Mouse (Mus musculus) kidney, postnatal 0 days (tissue): ENCODE measurements at regions not wholly inside any gene's neighbourhood (a gene's known extent, or its start where the extent isn't known, plus 50 kb on each side); places are given as distances from the start of the nearest gene placed in this dataset.

Source experiments
- ATAC-seq: fragments of 200-750 bp; cut with Nextera tagmentation; replicated peaks from 2 replicates; pipeline ENCODE4 v1.8.0; 2017; ENCODE audit warnings: low read depth, moderate number of reproducible peaks, moderate TSS enrichment, moderate library complexity; ENCODE audit not compliant: low FRiP score
- DNase-seq: peaks from one replicate; pipeline ENCODE4 v3.0.0-alpha.2; 2016; ENCODE audit warnings: low spot score
- H3K27ac ChIP-seq: fragments of 300-500 bp; sonication (generic); 2 replicates; pipeline ENCODE4 v1.5.1; 2014; ENCODE audit warnings: mild to moderate bottlenecking
- H3K27me3 ChIP-seq: fragments of 300-500 bp; sonication (generic); 2 replicates; pipeline ENCODE4 v1.6.1; 2014; ENCODE audit warnings: low read length, mixed read lengths; ENCODE audit not compliant: insufficient read depth
- H3K36me3 ChIP-seq: fragments of 300-500 bp; sonication (generic); 2 replicates; pipeline ENCODE4 v1.6.1; 2014; ENCODE audit warnings: low read length, mixed read lengths; ENCODE audit not compliant: insufficient read depth
- H3K4me1 ChIP-seq: fragments of 300-500 bp; sonication (generic); replicated peaks from 2 replicates; pipeline ENCODE4 v1.6.1; 2014; ENCODE audit warnings: antibody characterized with exemption, low read length, mixed read lengths; ENCODE audit not compliant: insufficient read depth
- H3K4me2 ChIP-seq: fragments of 300-500 bp; sonication (generic); 2 replicates; pipeline ENCODE4 v1.6.1; 2014; ENCODE audit warnings: mild to moderate bottlenecking, low read length, moderate library complexity, mixed read lengths
- H3K4me3 ChIP-seq: fragments of 300-500 bp; sonication (generic); replicated peaks from 2 replicates; pipeline ENCODE4 v1.5.1; 2014; ENCODE audit warnings: low read depth, low read length
- H3K9ac ChIP-seq: fragments of 300-500 bp; sonication (generic); 2 replicates; pipeline ENCODE4 v1.6.1; 2014; ENCODE audit warnings: low read depth, low read length
- H3K9me3 ChIP-seq: fragments of 300-500 bp; sonication (generic); replicated peaks from 2 replicates; pipeline ENCODE4 v1.6.1; 2016; ENCODE audit warnings: low read length, inconsistent platforms, mixed read lengths
- CTCF ChIP-seq: IDR thresholded peaks from 2 replicates; pipeline ENCODE4 v1.5.1; 2016; ENCODE audit warnings: antibody characterized with exemption, low read depth, mild to moderate bottlenecking, moderate library complexity
- WGBS: fragments of 180-500 bp; shearing (Covaris S2); extraction: QIAGEN DNeasy Blood & Tissue Kit; methylation state at CpG from one replicate; pipeline ENCODE4 v1.1.7; 2014; 5-methylcytosine and 5-hydroxymethylcytosine counted together

GRCm38 (mm10) chr6:147800846-147801245, 246.2 kb upstream of the Far2 start:
- DNase-seq, result no peak
- TF ChIP-seq CTCF, result no peak
- Histone ChIP-seq H3K27ac (no peak overlapping the region), H3K27me3 (no peaks in the 10 kb centered on the region), H3K9me3 (no peaks in the 10 kb centered on the region), H3K4me3 (no peak overlapping the region), H3K9ac (no peak overlapping the region), H3K36me3 (no peaks in the 10 kb centered on the region), H3K4me2 (no peak overlapping the region), H3K4me1 (no peaks in the 10 kb centered on the region)
- ATAC-seq, result no peak
- WGBS, result 89% methylated on average over 5 of the region's 5 CpGs

GRCm38 (mm10) chr6:147803893-147804292, 243.2 kb upstream of the Far2 start:
- ATAC-seq, result no peak
- Histone ChIP-seq H3K9ac (no peak overlapping the region), H3K27me3 (no peaks in the 10 kb centered on the region), H3K4me1 (no peaks in the 10 kb centered on the region), H3K9me3 (no peaks in the 10 kb centered on the region), H3K4me2 (no peak overlapping the region), H3K36me3 (no peaks in the 10 kb centered on the region), H3K27ac (no peak overlapping the region), H3K4me3 (no peak overlapping the region)
- no peak for DNase-seq
- TF ChIP-seq CTCF, result no peak
- 89% methylated on average over 2 of the region's 2 CpGs for WGBS

- Histone ChIP-seq H3K27me3 (no peaks in the 10 kb centered on the region), H3K4me3 (no peak overlapping the region), H3K27ac (no peak overlapping the region), H3K36me3 (no peaks in the 10 kb centered on the region), H3K9ac (no peak overlapping the region), H3K4me1 (no peaks in the 10 kb centered on the region), H3K4me2 (no peak overlapping the region), H3K9me3 (no peaks in the 10 kb centered on the region)
- ATAC-seq (no peak), DNase-seq (peak; percentile 73)
- TF ChIP-seq CTCF, result peak; percentile 92
- WGBS, result 30% methylated on average over 1 of the region's 1 CpGs
These were observed 236.3 kb upstream of the Far2 start for GRCm38 (mm10) chr6:147810710-147811109.

- H3K27me3 ChIP-seq, result no peaks in the 10 kb centered on the region
- peak; percentile 12 for DNase-seq
- H3K9ac ChIP-seq, result no peak overlapping the region
- H3K36me3 ChIP-seq, result no peaks in the 10 kb centered on the region
- no peak overlapping the region for H3K4me2 ChIP-seq
- H3K9me3 ChIP-seq, result no peaks in the 10 kb centered on the region
- 40% methylated on average over 7 of the region's 7 CpGs for WGBS
- no peak overlapping the region for H3K27ac ChIP-seq
- no peaks in the 10 kb centered on the region for H3K4me1 ChIP-seq
- no peak for ATAC-seq
- no peak for TF ChIP-seq CTCF
- H3K4me3 ChIP-seq, result no peak overlapping the region
These were observed 230.2 kb upstream of the Far2 start for GRCm38 (mm10) chr6:147816861-147817260.

- no peaks in the 10 kb centered on the region for H3K36me3 ChIP-seq
- H3K27ac ChIP-seq, result no peak overlapping the region
- DNase-seq (no peak), ATAC-seq (no peak)
- H3K9me3 ChIP-seq, result no peaks in the 10 kb centered on the region
- H3K27me3 ChIP-seq, result no peaks in the 10 kb centered on the region
- no peak overlapping the region for H3K4me3 ChIP-seq
- H3K9ac ChIP-seq, result no peak overlapping the region
- H3K4me2 ChIP-seq, result no peak overlapping the region
- no peak for TF ChIP-seq CTCF
- no peaks in the 10 kb centered on the region for H3K4me1 ChIP-seq
These were observed 229.8 kb upstream of the Far2 start for GRCm38 (mm10) chr6:147817262-147817661.

GRCm38 (mm10) chr6:147822215-147822614, 224.8 kb upstream of the Far2 start:
- Histone ChIP-seq H3K9ac (no peak overlapping the region), H3K27ac (no peak overlapping the region), H3K27me3 (no peaks in the 10 kb centered on the region), H3K9me3 (no peaks in the 10 kb centered on the region), H3K4me3 (no peak overlapping the region), H3K36me3 (no peaks in the 10 kb centered on the region), H3K4me2 (no peak overlapping the region), H3K4me1 (no peaks in the 10 kb centered on the region)
- DNase-seq (peak; percentile 86), ATAC-seq (peak; percentile 63; the same call in 1 of the 2 replicates)
- TF ChIP-seq CTCF, result no peak
- WGBS, result 3% methylated on average over 4 of the region's 4 CpGs

GRCm38 (mm10) chr6:147832521-147832920, 214.5 kb upstream of the Far2 start:
- Histone ChIP-seq H3K4me3 (no peak overlapping the region), H3K9me3 (no peaks in the 10 kb centered on the region), H3K4me2 (no peak overlapping the region), H3K27me3 (no peaks in the 10 kb centered on the region), H3K27ac (no peak overlapping the region), H3K9ac (no peak overlapping the region), H3K4me1 (no peaks in the 10 kb centered on the region), H3K36me3 (no peaks in the 10 kb centered on the region)
- DNase-seq (no peak), ATAC-seq (no peak)
- no peak for TF ChIP-seq CTCF
- WGBS, result 79% methylated on average over 3 of the region's 3 CpGs
